Mouse (Mus musculus) forebrain, embryonic 10.5 days (tissue): Measurements from ENCODE around the gene Hist1h4f. TPM values are rescaled to one million over a fixed set of nuclear protein-coding genes. Genes with fewer than 3 reads are reported as not detected.
"Not testable (repeated sequence)": the region's sequence is repeated elsewhere in the genome, so short reads cannot be mapped to it uniquely, and the experiment has no call there.

Experiments
- DNase-seq: peaks from one replicate; pipeline ENCODE4 v3.0.0-alpha.2; 2017; ENCODE audit warnings: low spot score; ENCODE audit errors: extremely low spot score
- H3K27ac ChIP-seq: fragments of 300-500 bp; sonication (generic); 2 replicates; pipeline ENCODE4 v1.5.1; 2016; ENCODE audit warnings: mild to moderate bottlenecking
- H3K27me3 ChIP-seq: fragments of 300-500 bp; sonication (generic); 2 replicates; pipeline ENCODE4 v1.6.1; 2016; ENCODE audit warnings: mild to moderate bottlenecking; ENCODE audit not compliant: poor library complexity, severe bottlenecking
- H3K36me3 ChIP-seq: fragments of 300-500 bp; sonication (generic); replicated peaks from 2 replicates; pipeline ENCODE4 v1.6.1; 2016; ENCODE audit warnings: mild to moderate bottlenecking, moderate library complexity
- H3K4me1 ChIP-seq: fragments of 300-500 bp; sonication (generic); 2 replicates; pipeline ENCODE4 v1.6.1; 2016
- H3K4me3 ChIP-seq: fragments of 300-500 bp; sonication (generic); 2 replicates; pipeline ENCODE4 v1.5.1; 2016; ENCODE audit warnings: mild to moderate bottlenecking, moderate library complexity
- H3K9me3 ChIP-seq: fragments of 300-500 bp; sonication (generic); 2 replicates; pipeline ENCODE4 v1.6.1; 2016; ENCODE audit warnings: mild to moderate bottlenecking, moderate library complexity
- WGBS: fragments of 180-500 bp; shearing (Covaris S2); methylation state at CpG from one replicate; pipeline ENCODE4 v1.1.7; 2016; 5-methylcytosine and 5-hydroxymethylcytosine counted together
- polyA plus RNA-seq: library from polyadenylated mRNA; unstranded; fragments of >200 nt; fragmentation: Nextera tagmentation; extraction: Ambion mirVana; gene quantifications from 2 replicates; pipeline ENCODE4 v1.2.1, GENCODE M21; 2016

Gene Hist1h4f
- polyA plus RNA-seq, 1 experiment from 2014 or later: 0.53 TPM

DNA sequence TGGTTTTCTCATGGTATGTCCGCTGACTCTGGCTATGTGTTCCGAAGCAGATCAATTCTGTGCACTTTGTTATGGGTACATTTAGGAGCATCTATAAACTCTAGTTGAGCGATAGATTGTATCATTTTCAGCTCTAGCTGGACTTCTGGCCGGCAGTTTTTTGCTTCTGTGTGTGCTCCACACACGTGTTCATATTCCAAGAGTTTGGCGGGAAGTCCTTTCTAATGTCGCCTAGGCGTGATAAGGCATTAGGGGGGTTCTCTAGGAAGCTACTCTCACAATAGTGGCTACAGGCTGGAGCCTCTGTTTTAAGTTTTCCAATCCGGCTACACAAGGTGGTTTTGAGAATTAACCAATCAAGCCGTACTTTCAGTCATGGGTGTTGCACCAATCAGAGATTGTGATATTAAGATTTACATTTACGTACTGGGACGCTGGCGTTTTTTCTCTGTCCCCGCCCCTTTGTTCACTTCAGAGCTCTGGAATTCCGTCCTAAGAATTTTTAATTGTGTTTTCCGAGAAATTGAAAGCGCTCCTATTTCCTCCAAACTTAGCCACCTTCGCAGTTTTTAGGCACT lies 4.5 kb upstream of the Hist1h4f start:
- Histone ChIP-seq H3K27me3 (no peaks in the 10 kb centered on the region), H3K36me3 (no peaks in the 10 kb centered on the region), H3K27ac (peak overlapping the region; percentile 98), H3K4me1 (peaks cover 36% of the 10 kb centered on the region), H3K9me3 (no peaks in the 10 kb centered on the region), H3K4me3 (peak overlapping the region; percentile 70)
- under 1% methylated on average over 18 of the region's 18 CpGs for WGBS
- peak; percentile 80 for DNase-seq

GRCm38 (mm10) chr13:23554925-23555838 lies 3.7 kb upstream of the Hist1h4f start:
- H3K27ac ChIP-seq: peak overlapping the region; percentile 98
- peak overlapping the region; percentile 70 for H3K4me3 ChIP-seq
- H3K9me3 ChIP-seq: no peaks in the 10 kb centered on the region
- no peaks in the 10 kb centered on the region for H3K36me3 ChIP-seq
- peaks cover 44% of the 10 kb centered on the region for H3K4me1 ChIP-seq
- WGBS: under 1% methylated on average over 54 of the region's 54 CpGs
- no peaks in the 10 kb centered on the region for H3K27me3 ChIP-seq
- peak; percentile 89 for DNase-seq

- 28% methylated on average over 9 of the region's 9 CpGs for whole genome bisulfite sequencing
- Histone ChIP-seq H3K27ac (peak overlapping the region; percentile 98), H3K9me3 (no peaks in the 10 kb centered on the region), H3K4me3 (peak overlapping the region; percentile 70), H3K36me3 (no peaks in the 10 kb centered on the region), H3K4me1 (peaks cover 45% of the 10 kb centered on the region), H3K27me3 (no peaks in the 10 kb centered on the region)
- no peak for DNase-seq
Observed at GRCm38 (mm10) chr13:23554393-23554792, 2.9 kb upstream of the Hist1h4f start.

GRCm38 (mm10) chr13:23552962-23553361 lies 1.5 kb upstream of the Hist1h4f start, which contains the start of gene Hist1h1d:
Hist1h1d (plus strand) TSS chr13:23553262.
- Histone ChIP-seq H3K4me3 (peak within 1 kb of the TSS; percentile 70; the same call in 1 of the 2 replicates), H3K36me3 (no peaks in the 10 kb centered on the region), H3K27me3 (no peaks in the 10 kb centered on the region), H3K27ac (peak within 1 kb of the TSS; percentile 98), H3K9me3 (no peaks in the 10 kb centered on the region), H3K4me1 (peaks cover 50% of the 10 kb centered on the region)
- no peak for DNase-seq

DNA sequence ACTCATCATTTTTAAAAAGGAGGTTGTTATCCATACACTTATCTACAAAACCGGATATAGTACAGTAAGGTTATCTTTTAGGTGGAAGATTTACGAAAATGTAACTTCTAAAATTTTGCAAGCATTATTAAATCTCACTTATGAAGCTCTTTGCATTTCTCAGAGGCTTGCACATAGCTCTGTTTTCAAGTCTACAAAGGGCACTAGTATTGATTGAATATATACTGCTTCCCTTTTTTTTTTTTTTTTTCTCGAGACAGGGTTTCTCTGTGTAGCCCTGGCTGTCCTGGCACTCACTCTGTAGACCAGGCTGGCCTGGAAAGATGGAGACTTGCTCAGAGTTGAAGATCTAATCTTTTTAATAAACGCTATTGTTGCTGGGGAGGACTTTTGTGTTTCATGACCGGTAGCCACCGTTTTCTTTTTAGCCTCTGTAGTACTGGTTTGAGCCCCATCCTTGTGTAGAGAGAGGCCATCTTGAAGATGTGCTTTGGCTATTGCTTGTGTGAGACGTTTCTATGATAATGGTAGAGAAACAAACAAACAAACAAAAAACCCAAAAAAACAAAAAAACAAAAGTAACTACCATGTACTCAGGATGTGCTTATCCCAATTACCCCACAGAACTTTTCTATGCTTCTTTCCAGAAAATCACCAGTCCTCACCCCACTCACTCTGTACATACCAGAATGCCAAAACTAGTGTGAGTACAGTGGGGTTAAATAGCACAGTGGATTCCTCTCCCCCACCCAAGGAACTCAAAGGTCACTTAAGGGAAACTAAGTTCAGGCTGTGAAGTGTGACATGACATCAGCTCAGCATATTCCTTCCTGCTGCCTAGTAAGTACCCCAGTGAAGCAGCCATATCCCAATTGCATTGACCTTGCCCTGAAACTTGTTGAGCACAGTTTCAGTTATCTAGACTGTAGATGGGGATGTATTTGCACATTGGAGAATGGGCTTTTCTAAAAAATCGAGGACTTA lies 775 bp upstream of the Hist1h4f start:
- H3K27me3 ChIP-seq: no peaks in the 10 kb centered on the region
- WGBS: 61% methylated on average over 8 of the region's 8 CpGs
- H3K9me3 ChIP-seq: no peaks in the 10 kb centered on the region
- H3K36me3 ChIP-seq: no peaks in the 10 kb centered on the region
- peak overlapping the region; percentile 98 for H3K27ac ChIP-seq
- H3K4me3 ChIP-seq: peak overlapping the region; percentile 54
- DNase-seq: no peak
- peaks cover 49% of the 10 kb centered on the region for H3K4me1 ChIP-seq

- Histone ChIP-seq H3K27me3 (no peaks in the 10 kb centered on the region), H3K9me3 (no peaks in the 10 kb centered on the region), H3K36me3 (no peaks in the 10 kb centered on the region), H3K4me1 (peaks cover 48% of the 10 kb centered on the region), H3K27ac (peak overlapping the region; percentile 98), H3K4me3 (peak overlapping the region; percentile 54)
- DNase-seq: peak; percentile 45
- 10% methylated on average over 3 of the region's 3 CpGs for WGBS
Observed at GRCm38 (mm10) chr13:23550761-23551145, 695 bp downstream of the Hist1h4f start.

GRCm38 (mm10) chr13:23546694-23547093 lies 4.8 kb downstream of the Hist1h4f start:
- WGBS: 78% methylated on average over 5 of the region's 5 CpGs
- no peak for DNase-seq
- peak overlapping the region; percentile 31; the same call in 1 of the 2 replicates for H3K4me3 ChIP-seq
- peak overlapping the region; percentile 76 for H3K27ac ChIP-seq
- H3K4me1 ChIP-seq: peaks cover 36% of the 10 kb centered on the region
- H3K27me3 ChIP-seq: no peaks in the 10 kb centered on the region
- H3K9me3 ChIP-seq: no peaks in the 10 kb centered on the region
- H3K36me3 ChIP-seq: no peaks in the 10 kb centered on the region

GRCm38 (mm10) chr13:23544787-23545120 lies 6.7 kb downstream of the Hist1h4f start:
- H3K27me3 ChIP-seq, H3K9me3 ChIP-seq, H3K36me3 ChIP-seq: not testable (repeated sequence)
- Histone ChIP-seq H3K27ac (peak overlapping the region; percentile 95), H3K4me1 (peaks cover 26% of the 10 kb centered on the region), H3K4me3 (peak overlapping the region; percentile 57)
- peak; percentile 14 for DNase-seq
- 0% methylated on average over 14 of the region's 14 CpGs for WGBS

GRCm38 (mm10) chr13:23543965-23544786 lies 7.3 kb downstream of the Hist1h4f start, which contains the start of gene Hist1h3f:
Hist1h3f (plus strand) TSS chr13:23544052.
- Histone ChIP-seq H3K4me3 (peak within 1 kb of the TSS; percentile 57), H3K36me3 (no peaks in the 10 kb centered on the region), H3K27ac (peak within 1 kb of the TSS; percentile 95), H3K4me1 (peaks cover 26% of the 10 kb centered on the region), H3K9me3 (no peaks in the 10 kb centered on the region), H3K27me3 (no peaks in the 10 kb centered on the region)
- WGBS: 1% methylated on average over 28 of the region's 45 CpGs
- peak; percentile 58 for DNase-seq

GRCm38 (mm10) chr13:23542999-23543607 lies 8.3 kb downstream of the Hist1h4f start, which contains the start of gene Hist1h2bh:
Hist1h2bh (minus strand) TSS chr13:23543392.
- H3K27me3 ChIP-seq: not testable (repeated sequence)
- under 1% methylated on average over 32 of the region's 42 CpGs for WGBS

GRCm38 (mm10) chr13:23542225-23542980 lies 9.0 kb downstream of the Hist1h4f start:
- H3K4me3 ChIP-seq: peak overlapping the region; percentile 57
- DNase-seq, H3K36me3 ChIP-seq, H3K27me3 ChIP-seq, H3K9me3 ChIP-seq: not testable (repeated sequence)
- H3K4me1 ChIP-seq: peaks cover 32% of the 10 kb centered on the region
- WGBS: 6% methylated on average over 3 of the region's 3 CpGs
- H3K27ac ChIP-seq: peak overlapping the region; percentile 95

More at GRCm38 (mm10) chr13:23542999-23543607, 8.3 kb downstream of the Hist1h4f start, which contains the start of gene Hist1h2bh:
- not testable (repeated sequence) for H3K36me3 ChIP-seq, H3K9me3 ChIP-seq
- Histone ChIP-seq H3K4me1 (peaks cover 25% of the 10 kb centered on the region), H3K4me3 (peak within 1 kb of the TSS; percentile 57), H3K27ac (peak within 1 kb of the TSS; percentile 95)
- DNase-seq: peak; percentile 77
